2 mouse cellular contexts compared by ENCODE assay signal in genomic region chr2:114773723-114774122, GRCm38 (mm10).
DNase-seq lines count a peak whose midpoint lies in the region.

No protein-coding gene starts in this region.

- DNase-seq in Muller cell, postnatal 12 days (ENCODE audit: inconsistent ontology term): peak; percentile 78
- peak; percentile 82 for DNase-seq in heart, adult 11 months
